Mouse (Mus musculus) lung, postnatal 0 days (tissue): ENCODE measurements around the gene Ptpre. TPM values are rescaled to one million over a fixed set of nuclear protein-coding genes. Genes with fewer than 3 reads are reported as not detected.
A peak's percentile ranks its signal among the peaks of the same experiment; 100 is the strongest.

ENCODE experiments used
- ATAC-seq: fragments of 200-750 bp; cut with Nextera tagmentation; 2 replicates; pipeline ENCODE4 v1.8.0; 2017; ENCODE audit warnings: moderate library complexity
- DNase-seq: peaks from one replicate; pipeline ENCODE4 v3.0.0-alpha.2; 2016; ENCODE audit warnings: low spot score
- H3K27ac ChIP-seq: fragments of 300-500 bp; sonication (generic); 2 replicates; pipeline ENCODE4 v1.5.1; 2014; ENCODE audit warnings: antibody characterized with exemption, mild to moderate bottlenecking, low read length, mixed read lengths
- H3K27me3 ChIP-seq: fragments of 300-500 bp; sonication (generic); replicated peaks from 2 replicates; pipeline ENCODE4 v1.6.1; 2014; ENCODE audit warnings: low read length, mixed read lengths; ENCODE audit not compliant: insufficient read depth
- H3K36me3 ChIP-seq: fragments of 300-500 bp; sonication (generic); 2 replicates; pipeline ENCODE4 v1.6.1; 2014; ENCODE audit warnings: low read length, mixed read lengths; ENCODE audit not compliant: insufficient read depth
- H3K4me1 ChIP-seq: fragments of 300-500 bp; sonication (generic); 2 replicates; pipeline ENCODE4 v1.6.1; 2014; ENCODE audit warnings: antibody characterized with exemption, low read depth, low read length, mixed read lengths; ENCODE audit not compliant: insufficient read depth
- H3K4me2 ChIP-seq: fragments of 300-500 bp; sonication (generic); replicated peaks from 2 replicates; pipeline ENCODE4 v1.6.1; 2014; ENCODE audit warnings: low read depth, mild to moderate bottlenecking, low read length, moderate library complexity, mixed read lengths
- H3K4me3 ChIP-seq: fragments of 300-500 bp; sonication (generic); 2 replicates; pipeline ENCODE4 v1.5.1; 2014; ENCODE audit warnings: low read depth, low read length
- H3K9ac ChIP-seq: fragments of 300-500 bp; sonication (generic); replicated peaks from 2 replicates; pipeline ENCODE4 v1.6.1; 2014; ENCODE audit warnings: low read depth, mild to moderate bottlenecking
- H3K9me3 ChIP-seq: fragments of 300-500 bp; sonication (generic); 2 replicates; pipeline ENCODE4 v1.6.1; 2016; ENCODE audit warnings: low read length, mixed read lengths
- CTCF ChIP-seq: IDR thresholded peaks from 2 replicates; pipeline ENCODE4 v1.5.1; 2016; ENCODE audit warnings: antibody characterized with exemption, mild to moderate bottlenecking
- EP300 ChIP-seq: IDR thresholded peaks from 2 replicates; pipeline ENCODE4 v1.6.1; 2016; ENCODE audit warnings: antibody characterized with exemption, mild to moderate bottlenecking, control low read depth
- WGBS: fragments of 180-500 bp; shearing (Covaris S2); extraction: QIAGEN DNeasy Blood & Tissue Kit; methylation state at CpG from one replicate; pipeline ENCODE4 v1.1.7; 2014; 5-methylcytosine and 5-hydroxymethylcytosine counted together
- polyA plus RNA-seq: library from polyadenylated mRNA; unstranded; fragments of >200 nt; fragmentation: Nextera tagmentation; extraction: Ambion mirVana; gene quantifications from 2 replicates; pipeline ENCODE4 v1.2.1, GENCODE M21; 2015

The Ptpre gene
- polyA plus RNA-seq, 1 experiment from 2014 or later = 8.6 TPM

DNA sequence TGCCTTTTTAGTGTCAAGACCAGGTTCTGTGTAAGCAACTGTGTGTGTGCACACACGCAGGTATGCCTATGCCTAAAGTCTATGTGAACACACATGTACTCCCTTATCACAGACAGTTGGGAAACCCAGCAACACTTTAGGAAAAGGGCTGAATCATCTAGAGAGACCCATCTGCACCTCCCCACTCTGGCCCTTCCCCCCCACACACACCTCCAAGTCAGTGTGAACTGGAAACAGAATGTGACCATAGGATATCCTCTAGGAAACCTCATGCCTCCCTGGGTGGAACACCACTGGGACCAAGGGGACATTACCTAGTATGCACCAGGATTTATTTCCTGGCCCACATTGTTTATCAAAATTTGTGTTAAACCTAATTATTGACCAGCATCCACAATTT lies 112.0 kb downstream of the Ptpre start:
- no peak for ATAC-seq
- 95% methylated on average over 1 of the region's 1 CpGs for WGBS

DNA sequence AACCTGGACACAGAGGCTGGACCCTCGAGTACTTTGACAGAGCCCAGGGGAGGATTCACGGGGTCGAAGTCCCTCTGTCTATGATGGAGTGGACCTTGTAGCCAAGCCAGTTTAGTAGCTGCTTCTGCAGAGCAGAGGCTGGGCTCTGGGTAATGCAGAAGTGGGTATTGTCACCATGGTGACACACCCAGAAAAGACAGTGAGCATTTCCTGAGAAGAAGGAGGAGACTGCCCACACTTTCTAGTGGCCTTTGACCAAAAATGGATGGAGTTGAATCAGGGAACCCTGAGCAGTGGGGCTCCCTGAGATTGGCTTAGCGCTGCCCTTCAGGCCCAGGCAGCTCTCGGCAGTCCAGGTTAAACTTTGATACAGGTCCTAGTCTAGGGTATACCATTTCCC lies 112.8 kb downstream of the Ptpre start:
- no peak for ATAC-seq
- 70% methylated on average over 5 of the region's 5 CpGs for WGBS
- no peak for DNase-seq

More for the DNA sequence above, 112.0 kb downstream of the Ptpre start:
- no peaks in the 10 kb centered on the region for H3K9me3 ChIP-seq
- no peak overlapping the region for H3K27ac ChIP-seq
- DNase-seq = no peak
- H3K4me2 ChIP-seq = no peak overlapping the region
- no peaks in the 10 kb centered on the region for H3K27me3 ChIP-seq
- no peak overlapping the region for H3K9ac ChIP-seq
- peaks cover 5% of the 10 kb centered on the region; the same call in 1 of the 2 replicates for H3K4me1 ChIP-seq
- TF ChIP-seq EP300 (no peak), CTCF (no peak)
- no peaks in the 10 kb centered on the region for H3K36me3 ChIP-seq
- no peak overlapping the region for H3K4me3 ChIP-seq

DNA sequence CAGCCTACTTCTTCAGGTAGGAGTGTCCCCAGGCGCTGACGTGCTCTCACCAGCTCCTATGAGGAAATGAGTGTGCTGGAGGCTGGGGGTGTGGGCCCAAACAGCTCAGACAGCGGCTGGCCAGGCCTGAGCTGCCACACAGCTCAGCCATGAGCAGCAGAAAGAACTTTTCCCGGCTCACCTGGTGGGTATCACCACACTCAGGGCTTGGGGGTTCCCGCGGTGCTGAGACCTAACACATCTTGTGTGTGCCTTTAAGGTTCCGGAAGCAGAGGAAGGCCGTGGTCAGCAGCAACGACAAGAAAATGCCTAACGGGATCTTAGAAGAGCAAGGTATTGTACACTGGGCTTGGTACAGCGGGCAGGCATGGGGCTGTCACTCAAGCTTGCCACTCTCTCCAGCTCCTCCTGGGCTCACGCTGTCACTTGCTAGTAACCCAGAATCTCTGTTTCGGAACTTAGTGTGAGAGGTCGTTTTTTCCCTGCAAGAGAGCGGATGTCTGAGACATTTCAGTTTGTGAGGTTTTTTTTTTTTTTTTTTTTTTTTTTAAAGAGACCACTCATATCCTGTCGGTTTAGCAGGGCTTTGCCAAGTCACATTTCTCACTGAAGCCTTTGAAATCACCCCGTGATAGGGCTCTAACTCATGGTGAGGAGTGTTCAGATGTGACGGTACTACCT lies 114.7 kb downstream of the Ptpre start:
- WGBS = 24% methylated on average over 18 of the region's 18 CpGs
- H3K27me3 ChIP-seq = no peaks in the 10 kb centered on the region
- DNase-seq (peak; percentile 73), ATAC-seq (peak; percentile 74)
- H3K36me3 ChIP-seq = no peaks in the 10 kb centered on the region
- H3K4me2 ChIP-seq = peak overlapping the region; percentile 50
- no peaks in the 10 kb centered on the region for H3K9me3 ChIP-seq
- H3K4me3 ChIP-seq = peak overlapping the region; percentile 22
- no peak for TF ChIP-seq CTCF
- TF ChIP-seq EP300 = no peak
- H3K27ac ChIP-seq = 0 out of 2 replicates have a peak overlapping the region, but pooled peaks have one; percentile 35
- peaks cover 5% of the 10 kb centered on the region; the same call in 1 of the 2 replicates for H3K4me1 ChIP-seq
- no peak overlapping the region for H3K9ac ChIP-seq

More for the DNA sequence above, 112.8 kb downstream of the Ptpre start:
- Histone ChIP-seq H3K27ac (no peak overlapping the region), H3K4me1 (peaks cover 5% of the 10 kb centered on the region; the same call in 1 of the 2 replicates), H3K4me3 (no peak overlapping the region), H3K9ac (no peak overlapping the region), H3K4me2 (no peak overlapping the region), H3K27me3 (no peaks in the 10 kb centered on the region), H3K9me3 (no peaks in the 10 kb centered on the region), H3K36me3 (no peaks in the 10 kb centered on the region)
- no peak for TF ChIP-seq EP300
- no peak for TF ChIP-seq CTCF

DNA sequence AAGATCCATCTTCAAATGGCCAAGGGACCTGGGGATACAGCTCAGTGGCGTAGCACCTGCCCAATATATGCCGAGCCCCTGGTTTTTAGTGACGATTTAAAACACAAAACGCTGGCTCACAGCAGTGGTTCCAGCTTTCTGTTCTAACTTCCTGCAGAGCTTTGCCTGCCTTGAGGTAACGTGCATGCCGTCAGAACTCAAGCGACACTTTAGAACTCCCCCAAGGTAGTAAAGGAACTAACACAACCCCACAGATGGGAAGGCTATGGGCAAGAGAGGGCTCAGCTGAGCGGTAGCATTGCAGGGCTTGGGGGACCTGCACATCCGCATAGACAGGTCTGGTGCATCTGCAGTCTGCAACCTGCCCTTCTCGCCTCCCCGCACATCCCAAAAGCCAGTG lies 115.5 kb downstream of the Ptpre start:
- H3K27me3 ChIP-seq = no peaks in the 10 kb centered on the region
- peak overlapping the region; percentile 22; the same call in 1 of the 2 replicates for H3K4me3 ChIP-seq
- no peak overlapping the region for H3K9ac ChIP-seq
- DNase-seq = no peak
- no peak for TF ChIP-seq CTCF
- no peak for TF ChIP-seq EP300
- peak overlapping the region; percentile 50 for H3K4me2 ChIP-seq
- H3K36me3 ChIP-seq = no peaks in the 10 kb centered on the region
- 77% methylated on average over 11 of the region's 11 CpGs for WGBS
- H3K4me1 ChIP-seq = peaks cover 5% of the 10 kb centered on the region; the same call in 1 of the 2 replicates
- ATAC-seq = no peak
- H3K9me3 ChIP-seq = no peaks in the 10 kb centered on the region
- no peak overlapping the region for H3K27ac ChIP-seq

DNA sequence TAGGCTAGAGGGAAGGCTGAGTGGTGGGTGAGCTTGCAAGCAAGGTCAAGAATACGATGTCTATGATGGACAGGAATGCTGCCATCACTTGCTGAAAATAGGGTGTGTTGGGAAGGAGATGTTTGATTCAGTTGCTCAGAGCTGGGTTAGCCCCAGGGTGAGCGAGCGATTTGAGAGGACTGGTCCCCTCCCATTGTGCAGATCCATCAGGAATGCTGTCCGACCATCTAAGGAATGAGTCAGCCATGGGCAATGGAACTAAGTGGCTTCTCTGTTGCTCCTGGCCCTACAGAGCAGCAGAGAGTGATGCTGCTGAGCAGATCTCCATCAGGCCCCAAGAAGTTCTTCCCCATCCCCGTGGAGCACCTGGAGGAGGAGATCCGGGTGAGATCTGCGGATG lies 116.3 kb downstream of the Ptpre start:
- no peak for TF ChIP-seq EP300
- TF ChIP-seq CTCF = no peak
- peaks cover 5% of the 10 kb centered on the region; the same call in 1 of the 2 replicates for H3K4me1 ChIP-seq
- H3K27ac ChIP-seq = no peak overlapping the region
- H3K36me3 ChIP-seq = no peaks in the 10 kb centered on the region
- no peaks in the 10 kb centered on the region for H3K9me3 ChIP-seq
- no peak overlapping the region for H3K9ac ChIP-seq
- ATAC-seq (no peak), DNase-seq (no peak)
- H3K4me3 ChIP-seq = no peak overlapping the region
- 77% methylated on average over 7 of the region's 7 CpGs for WGBS
- H3K4me2 ChIP-seq = no peak overlapping the region
- H3K27me3 ChIP-seq = no peaks in the 10 kb centered on the region

DNA sequence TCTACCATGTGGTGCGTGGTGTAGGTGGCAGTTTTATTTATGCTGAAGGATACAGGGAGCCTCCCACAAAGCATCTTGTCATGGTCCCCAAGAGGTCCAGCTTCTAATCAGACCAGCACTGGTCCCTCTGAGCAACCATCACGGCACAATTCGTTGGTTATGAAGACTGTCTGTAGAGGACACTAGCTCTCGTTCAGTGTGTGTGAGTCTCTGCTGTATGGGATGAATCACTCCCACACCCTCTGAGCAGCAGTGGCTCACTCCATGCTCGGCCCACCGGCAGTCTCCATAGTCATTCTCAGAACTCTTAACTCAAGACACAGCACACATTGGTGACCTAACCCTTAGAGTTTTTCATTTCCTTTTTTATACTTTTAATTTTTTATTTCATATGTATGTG lies 117.0 kb downstream of the Ptpre start:
- no peak overlapping the region for H3K9ac ChIP-seq
- no peak overlapping the region for H3K27ac ChIP-seq
- H3K4me3 ChIP-seq = no peak overlapping the region
- no peak overlapping the region for H3K4me2 ChIP-seq
- WGBS = 86% methylated on average over 6 of the region's 6 CpGs
- DNase-seq = no peak
- H3K9me3 ChIP-seq = no peaks in the 10 kb centered on the region
- ATAC-seq = no peak
- no peaks in the 10 kb centered on the region for H3K36me3 ChIP-seq
- H3K4me1 ChIP-seq = peaks cover 5% of the 10 kb centered on the region; the same call in 1 of the 2 replicates
- no peaks in the 10 kb centered on the region for H3K27me3 ChIP-seq
- no peak for TF ChIP-seq CTCF
